Comparison of ENCODE assay signal across 11 mouse cellular contexts in the genomic region with DNA sequence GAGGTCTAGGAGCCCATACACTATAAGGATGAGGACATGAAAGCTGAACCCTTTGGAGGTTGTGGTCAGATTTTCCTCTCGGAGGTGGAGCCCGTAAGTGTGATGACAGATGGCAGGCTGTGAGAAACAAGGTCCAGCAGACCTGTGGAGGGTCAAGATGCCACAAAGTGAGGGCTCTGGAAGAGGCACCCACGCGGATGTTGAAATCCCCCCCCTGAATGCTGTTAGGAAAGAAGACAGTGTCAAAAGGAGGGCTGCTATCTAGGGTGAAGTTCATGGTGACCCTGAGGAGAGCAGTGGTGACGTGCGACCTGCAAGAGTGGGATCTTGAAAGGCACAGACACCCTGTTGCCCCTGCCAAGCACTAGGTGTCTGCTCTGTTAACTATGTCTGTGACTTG.
"Had no signal": no experiment of that assay in that cellular context is flagged by ENCODE, and none has a peak within 500 bp of the region (broad histone marks: within the 10 kb centered on the region; RNA-seq: fewer than 3 reads in every experiment).

No protein-coding gene starts in this region.

- H3K4me1 ChIP-seq: kidney, embryonic 15.5 days; neural tube, embryonic 13.5 days had no signal

- H3K36me3 ChIP-seq: kidney, embryonic 15.5 days; limb, embryonic 13.5 days; midbrain, embryonic 10.5 days; neural tube, embryonic 13.5 days had no signal

- H3K4me2 ChIP-seq: kidney, embryonic 15.5 days; limb, embryonic 13.5 days; neural tube, embryonic 13.5 days had no signal

- H3K27me3 ChIP-seq: neural tube, embryonic 13.5 days had no signal

- DNase-seq: left cerebral cortex, postnatal 4 days; lung, adult 18-20 months; right cerebral cortex, adult 18-20 months; right cerebral cortex, postnatal 25 days; thymus, adult 18-20 months; thymus, postnatal 25 days had no signal

- H3K9ac ChIP-seq: kidney, embryonic 15.5 days; limb, embryonic 13.5 days; liver, embryonic 14.5 days; neural tube, embryonic 13.5 days had no signal

- H3K9me3 ChIP-seq: kidney, embryonic 15.5 days; limb, embryonic 13.5 days; midbrain, embryonic 10.5 days; neural tube, embryonic 13.5 days had no signal

- H3K27ac ChIP-seq: kidney, embryonic 15.5 days; liver, embryonic 14.5 days; midbrain, embryonic 10.5 days; neural tube, embryonic 13.5 days had no signal

- H3K4me3 ChIP-seq: kidney, embryonic 15.5 days; limb, embryonic 13.5 days; midbrain, embryonic 10.5 days; neural tube, embryonic 13.5 days had no signal
